Mouse (Mus musculus) liver, adult (tissue): ENCODE measurements around the gene Cx3cr1.

Experiments
- GATA4 ChIP-seq: IDR thresholded peaks from 2 replicates; pipeline ENCODE4 v1.6.1; 2014; ENCODE audit warnings: mild to moderate bottlenecking, low read length; ENCODE audit not compliant: insufficient replicate concordance

Cx3cr1 gene

DNA sequence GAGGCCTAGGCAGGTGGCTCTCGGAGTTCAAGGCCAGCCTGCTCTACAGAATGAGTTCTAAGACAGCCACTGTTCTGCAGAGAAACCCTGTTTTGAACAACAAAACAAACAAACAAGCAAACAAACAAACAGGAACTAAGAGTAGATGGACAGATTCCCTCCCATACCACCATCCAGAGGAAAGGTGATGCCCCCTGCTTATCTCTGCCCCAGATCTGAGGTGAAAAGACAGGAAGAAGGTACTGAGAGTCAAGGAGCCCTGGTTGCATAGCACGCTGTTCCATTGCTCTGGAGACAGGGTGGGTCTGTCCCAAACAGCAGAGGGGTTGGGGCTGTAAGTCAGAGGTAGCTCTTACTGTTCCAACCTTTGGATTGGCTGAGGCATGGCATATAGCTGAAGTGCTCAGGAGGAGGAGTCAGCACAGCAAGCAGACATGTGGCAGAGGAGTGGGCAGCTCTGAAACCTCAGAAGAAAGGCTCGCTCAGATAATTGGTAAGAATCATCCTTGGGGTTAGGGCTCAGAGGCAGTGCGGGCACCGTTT is 22.1 kb upstream of the Cx3cr1 start, which contains the start of gene Ccr8:
Gene Ccr8 (plus strand): TSS at position 419 of the 543 bp plus-strand sequence.
- TF ChIP-seq GATA4 = no peak

DNA sequence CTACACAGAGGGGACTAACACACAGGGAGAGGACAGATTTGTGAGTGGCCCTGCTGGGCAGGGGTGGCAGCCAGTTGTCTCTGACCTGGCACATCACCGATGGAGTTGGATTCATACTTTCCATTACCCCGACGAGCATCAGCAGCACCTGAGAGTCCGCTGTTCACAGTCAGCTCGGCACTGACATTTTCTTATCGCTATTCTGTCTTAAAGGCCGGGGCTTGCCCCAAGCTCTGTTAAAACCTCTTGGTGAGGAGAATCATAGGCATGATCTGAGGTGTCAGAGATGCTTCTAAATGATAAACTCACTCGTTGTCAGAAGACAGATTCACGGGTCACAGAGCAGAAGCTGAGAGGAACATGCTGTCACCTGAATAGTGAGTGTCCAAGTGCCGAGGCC is 21.4 kb upstream of the Cx3cr1 start:
- TF ChIP-seq GATA4 = no peak

DNA sequence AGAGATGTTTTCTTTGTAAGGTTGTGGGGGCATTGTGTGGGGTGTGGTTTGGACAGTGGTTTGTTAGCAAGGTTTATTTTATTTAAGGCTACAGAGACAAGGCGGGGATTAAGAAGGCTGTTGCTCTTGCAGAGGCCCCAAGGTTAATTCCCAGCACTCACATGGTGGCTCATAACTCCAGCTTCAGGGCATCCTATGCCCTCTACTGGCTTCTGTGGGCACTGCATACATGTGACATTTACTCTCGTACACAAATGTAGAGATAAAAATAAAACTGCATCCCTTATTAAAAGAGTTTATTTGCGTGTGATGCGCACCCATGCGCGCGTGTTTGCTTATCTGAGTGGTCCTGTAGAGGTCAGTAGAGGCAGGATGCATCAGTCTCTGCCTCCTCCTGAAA is 19.4 kb upstream of the Cx3cr1 start:
- TF ChIP-seq GATA4 = no peak

DNA sequence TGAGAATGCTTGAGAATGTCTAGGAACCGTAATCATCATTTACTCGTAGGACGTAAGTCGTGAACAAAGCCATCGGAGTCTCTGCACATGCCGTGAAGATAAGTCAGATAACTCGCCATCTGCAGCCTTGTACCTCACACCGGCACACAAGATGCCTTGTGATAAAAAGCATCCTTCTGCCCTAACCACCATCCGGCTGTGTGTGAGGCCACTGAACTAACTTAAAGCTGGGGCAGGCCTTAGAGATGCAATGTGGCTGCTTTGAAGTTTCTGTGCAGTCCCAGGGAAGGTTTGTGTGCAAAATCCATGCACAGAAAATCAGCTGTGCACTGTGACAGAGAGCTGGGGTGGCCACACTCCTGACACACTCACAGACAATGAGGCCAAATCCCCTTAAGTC is 14.7 kb upstream of the Cx3cr1 start:
- TF ChIP-seq GATA4 = no peak

DNA sequence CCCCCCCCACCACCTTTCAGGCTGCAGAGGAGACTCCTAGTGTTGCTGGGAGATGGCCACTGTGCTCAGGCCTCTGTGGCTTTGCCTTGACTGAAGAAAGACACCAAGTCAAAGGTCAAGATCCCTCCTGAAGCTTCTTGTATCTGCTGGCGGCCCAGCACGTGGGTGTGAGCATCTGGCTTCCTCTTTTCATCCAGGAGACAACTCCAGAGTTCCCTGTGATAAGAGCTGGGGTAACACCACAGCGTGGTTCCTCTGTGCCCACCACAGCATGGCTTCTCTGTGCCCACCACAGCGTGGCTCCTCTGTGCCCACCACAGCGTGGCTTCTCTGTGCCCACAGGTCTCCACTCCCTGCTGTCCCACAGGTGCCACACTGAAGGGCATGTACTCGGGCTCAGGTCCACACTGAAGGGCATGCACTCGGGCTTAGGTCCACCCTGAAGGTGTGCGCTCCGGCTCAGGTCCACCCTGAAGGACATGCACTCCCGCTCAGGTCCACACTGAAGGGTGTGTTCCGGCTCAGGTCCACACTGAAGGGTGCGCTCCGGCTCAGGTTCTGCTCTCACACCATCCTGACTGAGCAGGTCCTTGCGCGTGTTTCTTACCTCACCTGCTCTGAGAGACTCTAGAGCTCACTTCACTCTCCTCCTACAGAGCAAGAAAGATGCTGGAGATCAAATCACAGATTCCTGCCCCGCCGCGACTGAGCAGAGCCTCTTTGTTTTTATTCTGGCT is 13.6 kb upstream of the Cx3cr1 start:
- no peak for TF ChIP-seq GATA4

DNA sequence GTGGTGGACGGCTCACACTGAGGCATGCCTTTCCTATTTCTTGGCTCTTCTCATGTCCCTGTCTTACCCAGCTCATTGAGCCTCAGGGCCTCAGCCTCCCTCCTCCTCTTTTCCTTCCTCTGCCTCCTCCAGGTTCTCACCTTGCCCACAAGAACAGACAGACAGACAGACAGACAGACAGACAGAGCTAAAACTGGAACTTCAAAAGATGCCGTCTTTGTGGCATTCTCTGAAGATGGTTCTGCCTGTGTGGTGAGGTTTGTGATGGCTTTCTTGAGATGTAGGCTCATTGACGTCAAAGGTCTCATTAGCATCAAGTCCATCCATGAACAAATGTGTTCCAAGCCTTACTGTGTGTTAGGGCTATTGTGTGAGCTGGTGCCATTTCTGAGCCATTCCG is 13.0 kb upstream of the Cx3cr1 start:
- TF ChIP-seq GATA4 = no peak

DNA sequence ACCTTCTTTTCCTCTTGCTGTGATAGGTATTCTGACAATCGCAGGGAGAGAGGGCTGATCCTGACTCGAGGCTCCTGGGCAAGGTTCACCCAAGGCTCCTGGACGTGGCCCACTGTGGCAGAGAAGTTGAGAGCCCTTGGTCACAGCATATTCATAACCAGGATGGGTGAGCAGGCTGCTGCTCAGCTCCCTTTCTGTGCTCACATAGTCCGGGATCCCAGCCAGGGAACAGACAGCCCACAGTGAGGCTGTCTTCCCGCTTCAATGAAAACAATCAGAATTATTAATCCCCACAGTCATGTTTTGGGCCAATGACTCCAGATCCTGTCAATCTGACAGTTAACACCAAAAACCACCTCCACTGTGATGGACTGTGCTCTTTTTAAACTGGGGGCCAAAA is 12.3 kb upstream of the Cx3cr1 start:
- TF ChIP-seq GATA4 = no peak

DNA sequence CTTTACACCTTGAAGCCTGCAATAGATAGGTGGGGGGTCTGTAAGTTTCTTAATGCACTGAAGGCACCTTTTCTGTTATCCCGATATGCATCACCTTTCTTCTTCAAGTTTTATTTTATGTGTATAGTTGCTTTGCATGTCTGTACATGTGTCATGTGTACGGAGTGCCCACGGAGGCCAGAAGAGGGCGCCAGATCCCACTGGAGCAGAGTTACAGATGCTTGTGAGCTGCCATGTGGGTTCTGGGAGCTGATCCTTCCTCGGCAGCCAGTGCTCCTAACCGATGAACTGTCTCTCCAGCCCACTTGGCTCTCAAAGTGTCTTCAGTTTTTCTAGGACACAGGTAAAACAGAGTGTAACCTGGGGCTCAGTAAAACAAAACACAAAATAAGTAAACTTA is 11.6 kb upstream of the Cx3cr1 start:
- TF ChIP-seq GATA4 = no peak

DNA sequence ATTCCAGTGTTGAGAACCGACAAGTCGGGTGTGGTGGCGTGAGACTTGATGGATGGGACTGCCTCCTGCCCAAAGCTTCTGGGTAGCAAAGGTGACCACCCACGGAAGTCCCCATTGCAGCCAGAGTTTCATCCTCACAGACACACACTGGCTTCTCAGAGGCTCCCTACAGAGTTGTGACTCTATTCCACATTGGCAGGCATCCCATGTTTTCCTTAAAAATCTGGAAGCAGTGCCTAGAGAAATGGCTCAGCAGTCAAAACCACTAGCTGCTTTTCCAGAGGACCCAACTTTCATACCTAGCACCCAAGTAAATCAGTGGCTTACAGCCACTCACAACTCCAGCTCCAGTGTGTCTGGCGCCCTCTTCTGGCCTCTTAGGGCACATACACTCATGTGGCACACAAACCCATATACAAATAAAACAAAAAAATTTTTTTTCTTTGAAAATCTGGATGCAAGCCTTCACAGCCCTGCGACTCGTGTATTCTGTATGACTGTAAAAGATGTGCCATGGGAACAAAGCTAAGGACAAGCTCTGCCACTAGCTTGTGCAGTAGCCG is 10.9 kb upstream of the Cx3cr1 start:
- TF ChIP-seq GATA4 = no peak

DNA sequence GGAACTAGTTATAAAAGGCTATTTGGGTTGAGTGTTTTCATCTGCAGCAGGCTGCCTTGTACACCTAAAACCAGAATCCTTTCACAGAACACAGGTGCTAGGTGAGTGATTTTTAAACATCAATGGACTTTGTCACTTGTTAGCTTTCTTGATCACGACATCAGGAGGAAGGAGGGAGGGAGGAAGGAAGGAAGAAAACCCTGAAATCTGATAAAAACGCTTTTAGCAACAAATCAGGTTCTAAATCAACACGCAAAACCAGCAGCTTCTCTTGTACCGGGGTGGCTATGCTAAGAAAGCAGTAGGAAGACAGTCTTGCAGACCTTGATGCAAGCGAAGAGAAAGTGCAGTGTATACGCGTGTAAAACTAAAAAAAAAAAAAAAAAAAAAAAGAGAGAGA is 10.2 kb upstream of the Cx3cr1 start:
- TF ChIP-seq GATA4 = no peak

DNA sequence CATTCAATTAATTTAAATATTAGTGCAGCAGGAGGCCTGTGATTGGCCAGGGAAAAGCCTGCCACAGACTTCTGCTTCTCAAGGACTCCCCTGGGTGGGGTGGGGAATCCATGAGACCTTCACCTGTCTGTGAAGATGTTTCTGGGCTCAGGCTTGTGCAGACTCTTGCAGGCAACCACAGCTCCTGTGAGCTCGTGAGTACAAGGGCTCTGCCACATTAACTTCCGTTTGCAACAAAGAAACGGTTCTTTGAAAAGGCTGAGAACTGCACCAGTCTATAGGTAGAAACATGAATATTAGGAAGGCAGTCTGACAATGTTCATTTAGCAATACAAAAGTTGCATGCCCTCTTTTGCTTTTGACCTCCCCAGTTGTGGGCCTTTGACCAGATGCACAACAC is 8.6 kb upstream of the Cx3cr1 start:
- TF ChIP-seq GATA4 = no peak

DNA sequence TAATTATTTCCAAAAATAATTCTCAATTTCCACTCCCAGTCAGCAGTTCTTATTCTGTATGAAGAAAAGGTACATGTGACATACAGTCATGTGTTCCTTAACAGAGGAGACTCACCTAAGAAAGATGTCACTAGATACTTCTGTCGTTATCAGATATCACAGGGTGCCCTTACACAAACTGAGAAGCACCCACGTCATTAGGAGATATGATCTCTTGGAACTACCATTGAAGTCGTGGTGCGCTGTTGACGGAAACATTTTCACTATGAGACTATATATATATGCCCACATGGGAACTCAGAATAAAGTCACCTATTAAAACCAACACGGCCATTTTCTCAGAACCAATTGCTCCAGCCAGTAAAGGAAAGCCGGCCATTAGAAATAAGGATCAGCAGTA is 4.8 kb upstream of the Cx3cr1 start:
- no peak for TF ChIP-seq GATA4

DNA sequence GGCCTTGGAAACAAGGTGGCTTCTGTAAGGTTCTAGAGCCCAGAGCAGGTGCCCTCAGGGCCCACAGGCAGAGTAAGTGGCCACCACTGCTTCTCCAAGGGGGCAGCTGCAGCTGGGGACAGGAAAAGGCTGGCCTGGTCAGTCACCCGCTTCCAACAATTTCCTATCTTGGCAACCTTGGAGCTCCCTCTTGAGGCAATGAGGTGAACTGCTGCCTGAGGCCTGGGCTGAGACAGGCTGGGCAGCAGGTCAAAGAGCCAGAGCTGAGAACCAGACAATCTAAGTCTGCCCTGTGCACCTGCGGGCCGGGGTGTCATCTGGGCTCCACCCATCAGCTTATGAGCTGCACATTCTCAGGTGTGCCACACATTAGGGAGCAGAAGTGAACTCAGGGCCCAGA is 3.5 kb upstream of the Cx3cr1 start:
- TF ChIP-seq GATA4 = no peak; the same call in 1 of the 2 replicates

DNA sequence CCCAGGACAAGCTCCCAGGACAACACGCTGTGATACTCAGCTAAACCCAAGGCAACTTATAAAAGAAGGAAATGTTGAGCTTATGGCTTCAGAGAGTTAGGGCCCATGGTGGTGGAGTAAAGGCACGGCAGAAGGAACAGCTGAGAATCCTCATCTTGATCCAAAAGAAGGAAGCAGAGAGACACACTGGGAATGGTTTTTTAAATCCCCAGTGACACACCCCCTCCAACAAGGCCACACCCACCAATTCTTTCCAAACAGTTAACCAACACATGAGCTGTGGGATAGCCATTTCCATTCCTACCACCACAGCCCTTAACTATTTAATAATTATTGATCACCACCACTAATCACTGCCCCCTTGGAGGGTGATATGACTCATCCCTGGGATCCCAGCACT is 1.6 kb upstream of the Cx3cr1 start:
- TF ChIP-seq GATA4 = no peak

DNA sequence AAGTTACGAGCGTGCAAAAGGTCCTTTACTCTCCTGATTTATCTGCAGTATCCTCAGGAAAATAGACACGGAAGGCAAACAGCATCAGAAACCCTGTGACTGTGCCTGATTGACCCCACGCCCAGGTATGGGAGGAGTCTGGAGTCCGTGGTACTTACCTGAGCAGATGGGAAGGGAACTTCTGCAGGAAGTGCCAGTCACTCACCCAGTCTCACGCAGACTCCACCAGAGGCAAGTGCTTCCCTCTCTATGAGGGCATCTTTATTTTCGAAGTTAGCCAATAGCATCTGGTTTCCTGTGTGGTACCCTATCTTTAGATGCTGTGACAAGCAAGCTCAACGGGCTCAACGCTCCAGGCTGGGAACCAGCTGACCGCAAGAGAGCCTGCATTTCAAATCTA is 1.6 kb downstream of the Cx3cr1 start:
- no peak for TF ChIP-seq GATA4

DNA sequence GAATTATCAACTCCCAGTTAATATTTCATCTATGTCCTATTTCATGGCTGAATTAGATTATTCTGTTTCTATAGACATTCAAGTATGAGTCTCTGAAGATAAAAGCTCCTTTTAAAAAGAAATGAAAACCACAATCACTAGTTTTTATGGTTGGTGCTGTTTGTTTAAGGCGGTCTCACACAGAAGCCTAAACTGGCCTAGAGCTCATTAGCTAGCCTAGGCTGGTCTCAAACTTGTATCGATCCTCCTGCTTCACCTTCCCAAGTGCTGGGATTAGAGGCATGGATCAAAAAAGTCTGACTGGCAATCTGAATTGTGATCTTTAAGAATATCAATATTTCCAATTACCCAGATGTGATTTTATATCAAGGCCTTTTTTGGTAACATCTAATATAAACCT is 2.1 kb downstream of the Cx3cr1 start:
- TF ChIP-seq GATA4 = no peak

DNA sequence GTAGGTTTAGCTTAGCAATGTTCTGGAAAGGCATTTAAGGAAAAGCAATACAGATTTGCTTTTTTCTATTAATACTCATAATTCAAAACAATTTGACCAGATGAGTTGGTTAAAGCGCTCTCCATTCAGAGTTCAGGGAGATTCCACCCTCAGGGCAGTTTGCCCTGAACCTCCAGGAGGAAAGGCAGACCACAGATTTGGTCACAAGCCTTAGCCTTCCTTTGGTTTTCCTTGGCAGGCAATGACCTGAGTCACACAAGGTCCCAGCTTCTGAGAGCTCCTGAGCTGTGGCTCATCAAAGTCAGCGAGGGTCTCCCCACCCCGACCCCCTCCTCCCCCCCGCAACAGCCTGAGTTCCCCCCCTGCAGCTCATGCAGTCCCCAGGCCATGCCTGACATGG is 5.4 kb downstream of the Cx3cr1 start:
- TF ChIP-seq GATA4 = no peak
